Mouse (Mus musculus): ENCODE results near the gene Dlg2.
"Not testable (repeated sequence)": the region's sequence is repeated elsewhere in the genome, so short reads cannot be mapped to it uniquely, and the experiment has no call there.

DNA sequence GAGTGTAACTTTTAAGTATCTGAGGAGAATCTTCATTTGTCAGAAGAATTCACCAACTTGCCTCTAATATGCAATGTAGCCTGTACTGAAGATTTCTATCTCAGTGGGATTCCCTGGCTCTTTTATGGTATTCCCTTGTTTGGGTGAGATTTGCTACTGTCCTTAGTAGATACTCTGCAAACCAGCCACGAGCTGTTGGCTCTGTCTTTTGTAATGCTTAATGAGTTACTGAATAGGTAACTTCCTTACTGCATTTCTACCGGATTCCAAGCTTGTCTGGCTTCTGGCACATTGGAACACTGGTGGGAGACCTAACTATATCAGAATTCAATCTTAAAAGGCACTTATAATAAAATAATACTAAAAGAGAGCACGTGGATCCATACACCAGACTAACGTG is 400.3 kb downstream of the Dlg2 start:
- not testable (repeated sequence) for TF ChIP-seq GATA1 (IDR thresholded peaks at IDR 0.05; ENCODE audit: borderline replicate concordance, low read length); FLI1 (IDR thresholded peaks at IDR 0.05; ENCODE audit: low read length)
